Mouse (Mus musculus): ENCODE data around the gene Scyl3. TPM values are rescaled to one million over a fixed set of nuclear protein-coding genes. Genes with fewer than 3 reads are reported as not detected.

Gene Scyl3
- polyA plus RNA-seq, 1 experiment from 2014 or later = 11.0 TPM

DNA sequence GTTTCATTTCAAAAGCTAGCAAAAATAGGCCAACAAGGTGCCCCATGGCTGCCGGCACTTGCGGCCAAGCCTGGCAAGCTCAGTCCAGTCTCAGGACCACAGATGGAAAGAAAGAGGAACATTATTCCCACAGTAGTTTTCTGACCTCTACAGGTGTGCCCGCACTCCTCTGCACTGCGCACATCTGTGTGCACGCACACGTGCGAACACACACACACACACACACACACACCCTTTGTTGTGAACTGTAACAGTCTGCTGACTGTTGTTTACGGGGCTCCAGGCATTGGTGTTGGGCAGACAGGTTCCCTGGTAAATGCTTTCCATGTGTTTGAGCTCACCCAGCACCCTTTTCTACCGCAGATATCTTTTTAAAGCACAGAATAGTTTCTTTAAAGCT, 18.1 kb upstream of the Scyl3 start:
- 84% methylated on average over 9 of the region's 9 CpGs for WGBS

DNA sequence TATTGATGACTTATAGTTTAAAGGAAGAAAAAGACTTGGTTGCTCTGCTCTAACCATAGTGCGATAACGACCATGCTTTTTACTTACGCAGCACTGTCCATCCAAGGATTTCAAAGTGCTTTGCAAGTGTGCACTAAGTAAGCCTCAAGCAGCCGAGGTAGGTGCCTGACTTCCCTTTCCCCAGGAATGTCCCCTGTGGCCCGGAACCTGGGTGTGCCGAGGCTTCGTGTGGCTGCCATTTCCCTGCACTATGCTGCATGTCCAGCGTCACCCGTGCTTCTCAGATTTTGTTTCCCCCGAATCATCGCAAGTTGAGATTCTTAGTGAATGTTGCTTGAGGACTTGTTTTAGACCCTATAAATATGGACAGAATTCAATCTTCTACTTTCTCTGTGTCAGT, 16.9 kb upstream of the Scyl3 start:
- Histone ChIP-seq H3K4me1 (no peaks in the 10 kb centered on the region), H3K9ac (no peak overlapping the region), H3K9me3 (no peaks in the 10 kb centered on the region), H3K36me3 (peaks cover 10% of the 10 kb centered on the region), H3K27ac (replicated peaks) (no peak overlapping the region), H3K27me3 (replicated peaks) (no peaks in the 10 kb centered on the region), H3K4me2 (no peak overlapping the region), H3K4me3 (no peak overlapping the region)
- 89% methylated on average over 11 of the region's 11 CpGs for WGBS
- no peak for ATAC-seq (ENCODE audit: extremely low read depth, insufficient number of reproducible peaks, low FRiP score, low TSS enrichment)

More for the DNA sequence above, 18.1 kb upstream of the Scyl3 start:
- no peaks in the 10 kb centered on the region for H3K36me3 ChIP-seq
- no peak overlapping the region for H3K4me3 ChIP-seq
- H3K27ac ChIP-seq (replicated peaks) = no peak overlapping the region
- no peaks in the 10 kb centered on the region for H3K27me3 ChIP-seq (replicated peaks)
- no peaks in the 10 kb centered on the region for H3K4me1 ChIP-seq
- no peak overlapping the region for H3K4me2 ChIP-seq
- H3K9me3 ChIP-seq = no peaks in the 10 kb centered on the region
- H3K9ac ChIP-seq = no peak overlapping the region
- no peak for ATAC-seq (ENCODE audit: extremely low read depth, insufficient number of reproducible peaks, low FRiP score, low TSS enrichment)

DNA sequence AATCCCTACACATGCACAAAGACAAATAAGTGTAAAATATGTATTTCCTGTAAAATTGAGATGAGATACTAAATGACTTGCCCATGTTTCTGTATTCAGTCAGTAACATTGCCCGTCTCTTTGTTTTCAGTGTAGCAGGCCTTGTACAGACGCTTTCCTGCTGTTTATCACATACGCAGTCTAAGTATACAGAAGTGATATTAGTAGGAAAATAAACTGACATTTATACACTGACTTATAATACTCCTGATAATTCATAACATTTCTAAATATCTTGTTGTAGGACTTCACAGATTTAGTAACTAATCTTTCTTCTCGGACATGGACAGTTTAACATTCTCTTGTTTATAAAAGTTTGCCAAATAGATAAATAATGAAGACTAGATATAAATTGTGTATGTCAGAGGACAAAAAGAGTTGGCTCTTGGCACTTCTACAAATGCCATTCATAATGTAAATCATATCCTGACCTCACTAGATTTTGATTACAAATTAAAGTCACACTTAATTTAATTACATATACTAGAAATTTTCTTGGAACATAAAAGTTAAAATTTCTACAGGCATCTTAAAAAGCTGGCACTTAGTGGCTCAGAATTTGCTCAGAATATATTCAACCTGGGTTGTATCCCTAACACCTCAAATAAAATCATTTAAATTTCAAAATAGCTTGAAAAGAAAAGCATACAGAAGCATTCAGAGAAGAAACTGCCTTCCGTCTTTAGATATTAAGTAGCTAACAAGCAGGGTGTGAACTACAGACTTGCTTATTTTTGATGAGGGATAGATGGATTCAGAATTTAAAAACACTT, 11.3 kb upstream of the Scyl3 start:
- H3K4me3 ChIP-seq = no peak overlapping the region
- no peak for ATAC-seq (ENCODE audit: extremely low read depth, insufficient number of reproducible peaks, low FRiP score, low TSS enrichment)
- H3K36me3 ChIP-seq = peaks cover 20% of the 10 kb centered on the region
- H3K27ac ChIP-seq (replicated peaks) = no peak overlapping the region
- H3K27me3 ChIP-seq (replicated peaks) = no peaks in the 10 kb centered on the region
- 0 out of 2 replicates have a peak, but pooled peaks cover 9% of the 10 kb centered on the region for H3K9me3 ChIP-seq
- H3K4me1 ChIP-seq = no peaks in the 10 kb centered on the region
- H3K9ac ChIP-seq = no peak overlapping the region
- H3K4me2 ChIP-seq = no peak overlapping the region
- 85% methylated on average over 5 of the region's 5 CpGs for WGBS

- no peak for ATAC-seq (ENCODE audit: extremely low read depth, insufficient number of reproducible peaks, low FRiP score, low TSS enrichment)
- no peak overlapping the region for H3K4me2 ChIP-seq
- H3K4me1 ChIP-seq = peaks cover 9% of the 10 kb centered on the region; the same call in 1 of the 2 replicates
- H3K9ac ChIP-seq = no peak overlapping the region
- 64% methylated on average over 8 of the region's 8 CpGs for WGBS
- no peaks in the 10 kb centered on the region for H3K9me3 ChIP-seq
- H3K36me3 ChIP-seq = no peaks in the 10 kb centered on the region
- no peaks in the 10 kb centered on the region for H3K27me3 ChIP-seq (replicated peaks)
- H3K27ac ChIP-seq (replicated peaks) = no peak overlapping the region
- H3K4me3 ChIP-seq = no peak overlapping the region
These were observed 4.8 kb upstream of the Scyl3 start for GRCm38 (mm10) chr1:163924093-163924492.

GRCm38 (mm10) chr1:163929636-163930457, 947 bp downstream of the Scyl3 start:
- H3K36me3 ChIP-seq = peaks cover 18% of the 10 kb centered on the region
- H3K9ac ChIP-seq = peak overlapping the region; percentile 96
- peaks cover 23% of the 10 kb centered on the region for H3K4me1 ChIP-seq
- H3K4me3 ChIP-seq = peak overlapping the region; percentile 95
- H3K27me3 ChIP-seq (replicated peaks) = no peaks in the 10 kb centered on the region
- H3K9me3 ChIP-seq = no peaks in the 10 kb centered on the region
- WGBS = under 1% methylated on average over 75 of the region's 77 CpGs
- ATAC-seq (ENCODE audit: extremely low read depth, insufficient number of reproducible peaks, low FRiP score, low TSS enrichment) = peak; percentile 85
- peak overlapping the region; percentile 61 for H3K27ac ChIP-seq (replicated peaks)
- peak overlapping the region; percentile 88 for H3K4me2 ChIP-seq

DNA sequence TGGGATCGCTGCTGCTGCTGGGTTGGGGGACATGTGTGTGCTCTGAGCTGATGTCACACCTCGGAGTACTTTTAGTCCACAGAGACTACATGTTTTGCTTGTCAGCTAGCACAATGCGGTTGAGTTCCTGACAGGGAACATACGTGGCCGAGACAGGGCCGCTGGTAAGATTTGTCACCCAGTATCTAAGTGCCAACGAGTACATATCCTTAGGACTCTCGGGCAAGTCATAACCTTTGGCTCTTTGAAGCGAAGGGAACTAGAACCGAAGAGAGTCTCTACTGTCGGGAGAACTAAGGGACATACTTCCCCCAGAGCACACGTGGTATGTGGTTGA, 1.5 kb downstream of the Scyl3 start:
- ATAC-seq (ENCODE audit: extremely low read depth, insufficient number of reproducible peaks, low FRiP score, low TSS enrichment) = no peak
- H3K27ac ChIP-seq (replicated peaks) = 0 out of 2 replicates have a peak overlapping the region, but pooled peaks have one; percentile 61
- WGBS = 5% methylated on average over 12 of the region's 12 CpGs

DNA sequence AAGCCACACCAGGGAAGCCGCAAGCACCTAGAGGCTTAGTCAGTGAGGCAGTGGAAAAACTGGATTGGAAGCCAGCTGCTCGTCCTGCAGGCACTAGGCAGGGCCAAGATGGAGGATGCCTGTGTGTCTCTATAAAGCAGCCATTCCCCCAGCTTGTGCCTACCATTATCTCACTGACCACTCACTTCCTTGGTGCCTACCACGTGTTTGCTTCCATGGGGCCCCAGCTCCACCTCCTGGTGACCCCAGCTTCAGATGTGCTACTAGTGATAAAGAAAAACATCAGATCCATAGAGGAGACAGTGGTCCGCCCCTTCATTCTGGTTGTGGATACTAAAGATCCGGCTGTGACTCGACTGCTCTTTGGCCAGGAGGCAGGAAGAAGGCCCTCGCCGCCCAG, 2.9 kb downstream of the Scyl3 start:
- H3K27ac ChIP-seq (replicated peaks) = no peak overlapping the region
- no peaks in the 10 kb centered on the region for H3K9me3 ChIP-seq
- H3K27me3 ChIP-seq (replicated peaks) = no peaks in the 10 kb centered on the region
- H3K4me1 ChIP-seq = peaks cover 23% of the 10 kb centered on the region
- ATAC-seq (ENCODE audit: extremely low read depth, insufficient number of reproducible peaks, low FRiP score, low TSS enrichment) = no peak
- peak overlapping the region; percentile 16; the same call in 1 of the 2 replicates for H3K4me2 ChIP-seq
- no peak overlapping the region for H3K4me3 ChIP-seq
- no peak overlapping the region for H3K9ac ChIP-seq
- peaks cover 37% of the 10 kb centered on the region for H3K36me3 ChIP-seq
- 72% methylated on average over 8 of the region's 8 CpGs for WGBS

More for the DNA sequence above, 1.5 kb downstream of the Scyl3 start:
- Histone ChIP-seq H3K4me3 (peak overlapping the region; percentile 95), H3K4me1 (peaks cover 23% of the 10 kb centered on the region), H3K4me2 (peak overlapping the region; percentile 88), H3K36me3 (peaks cover 23% of the 10 kb centered on the region), H3K27me3 (replicated peaks) (no peaks in the 10 kb centered on the region), H3K9me3 (no peaks in the 10 kb centered on the region), H3K9ac (peak overlapping the region; percentile 96)

- Histone ChIP-seq H3K27ac (replicated peaks) (no peak overlapping the region), H3K4me3 (no peak overlapping the region), H3K4me2 (no peak overlapping the region), H3K9ac (no peak overlapping the region), H3K4me1 (peaks cover 16% of the 10 kb centered on the region), H3K9me3 (no peaks in the 10 kb centered on the region), H3K36me3 (peaks cover 59% of the 10 kb centered on the region), H3K27me3 (replicated peaks) (no peaks in the 10 kb centered on the region)
- no peak for ATAC-seq (ENCODE audit: extremely low read depth, insufficient number of reproducible peaks, low FRiP score, low TSS enrichment)
- 52% methylated on average over 2 of the region's 2 CpGs for WGBS
These were observed 5.7 kb downstream of the Scyl3 start for GRCm38 (mm10) chr1:163934591-163934990.

GRCm38 (mm10) chr1:163942056-163942455, 13.2 kb downstream of the Scyl3 start:
- H3K4me3 ChIP-seq = no peak overlapping the region
- no peak overlapping the region for H3K4me2 ChIP-seq
- peaks cover 93% of the 10 kb centered on the region for H3K36me3 ChIP-seq
- H3K4me1 ChIP-seq = no peaks in the 10 kb centered on the region
- H3K27ac ChIP-seq (replicated peaks) = no peak overlapping the region
- 74% methylated on average over 6 of the region's 6 CpGs for WGBS
- H3K27me3 ChIP-seq (replicated peaks) = no peaks in the 10 kb centered on the region
- H3K9me3 ChIP-seq = no peaks in the 10 kb centered on the region
- no peak for ATAC-seq (ENCODE audit: extremely low read depth, insufficient number of reproducible peaks, low FRiP score, low TSS enrichment)
- no peak overlapping the region for H3K9ac ChIP-seq

- 76% methylated on average over 2 of the region's 2 CpGs for WGBS
- ATAC-seq (ENCODE audit: extremely low read depth, insufficient number of reproducible peaks, low FRiP score, low TSS enrichment) = no peak
- Histone ChIP-seq H3K9me3 (no peaks in the 10 kb centered on the region), H3K27me3 (replicated peaks) (no peaks in the 10 kb centered on the region), H3K27ac (replicated peaks) (no peak overlapping the region), H3K9ac (no peak overlapping the region), H3K4me2 (no peak overlapping the region), H3K4me3 (no peak overlapping the region), H3K4me1 (0 out of 2 replicates have a peak, but pooled peaks cover 3% of the 10 kb centered on the region), H3K36me3 (peaks cover 91% of the 10 kb centered on the region)
These were observed 24.5 kb downstream of the Scyl3 start for GRCm38 (mm10) chr1:163953396-163953795.

DNA sequence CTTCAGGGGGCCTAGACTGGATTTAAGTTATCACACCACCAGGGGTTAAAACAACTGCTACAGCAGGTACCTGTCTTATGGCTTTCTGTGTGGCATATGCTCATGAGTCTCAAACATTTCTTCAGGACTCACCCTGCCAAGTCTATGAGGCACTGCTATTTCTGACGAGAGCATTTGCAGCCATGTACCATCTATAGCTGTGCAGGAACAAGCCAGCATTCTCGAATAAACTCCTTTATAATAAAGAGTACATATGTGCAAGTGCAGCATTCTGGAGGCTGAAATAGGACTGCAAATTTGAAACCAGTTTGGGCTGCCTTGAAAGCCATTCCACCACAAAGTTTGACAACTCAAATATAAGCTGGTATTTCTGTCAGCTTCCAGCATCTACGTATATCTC, 29.1 kb downstream of the Scyl3 start:
- no peaks in the 10 kb centered on the region for H3K9me3 ChIP-seq
- 83% methylated on average over 3 of the region's 3 CpGs for WGBS
- H3K4me1 ChIP-seq = no peaks in the 10 kb centered on the region
- no peaks in the 10 kb centered on the region for H3K27me3 ChIP-seq (replicated peaks)
- no peak overlapping the region for H3K9ac ChIP-seq
- ATAC-seq (ENCODE audit: extremely low read depth, insufficient number of reproducible peaks, low FRiP score, low TSS enrichment) = no peak
- no peak overlapping the region for H3K4me2 ChIP-seq
- no peak overlapping the region for H3K27ac ChIP-seq (replicated peaks)
- H3K36me3 ChIP-seq = peaks cover 79% of the 10 kb centered on the region
- no peak overlapping the region for H3K4me3 ChIP-seq
